Mouse (Mus musculus): ENCODE measurements around the gene Galnt17. TPM values are rescaled to one million over a fixed set of nuclear protein-coding genes. Genes with fewer than 3 reads are reported as not detected.

Galnt17 gene
- polyA plus RNA-seq, 1 experiment from 2014 or later = 0.96 TPM

GRCm38 (mm10) chr5:131048505-131048904 lies 259.8 kb downstream of the Galnt17 start:
- H3K4me1 ChIP-seq (ENCODE audit: control insufficient read depth, insufficient read depth, low read length) = no peaks in the 10 kb centered on the region
- ATAC-seq (replicated peaks; ENCODE audit: insufficient number of reproducible peaks, low FRiP score, low TSS enrichment) = no peak
- H3K27ac ChIP-seq (ENCODE audit: low read depth, low read length) = no peak overlapping the region
- H3K9ac ChIP-seq (ENCODE audit: low read depth, low read length) = no peak overlapping the region
- H3K27me3 ChIP-seq (ENCODE audit: control insufficient read depth, insufficient read depth, low read length) = no peaks in the 10 kb centered on the region
- H3K36me3 ChIP-seq (ENCODE audit: control insufficient read depth, insufficient read depth, low read length) = no peaks in the 10 kb centered on the region
- no peak overlapping the region for H3K4me3 ChIP-seq (ENCODE audit: low read depth, low read length)
- H3K9me3 ChIP-seq (replicated peaks; ENCODE audit: control insufficient read depth, low read length) = no peaks in the 10 kb centered on the region
- WGBS (ENCODE audit: insufficient replicate concordance) = 50% methylated on average over 4 of the region's 4 CpGs
- no peak overlapping the region for H3K4me2 ChIP-seq

DNA sequence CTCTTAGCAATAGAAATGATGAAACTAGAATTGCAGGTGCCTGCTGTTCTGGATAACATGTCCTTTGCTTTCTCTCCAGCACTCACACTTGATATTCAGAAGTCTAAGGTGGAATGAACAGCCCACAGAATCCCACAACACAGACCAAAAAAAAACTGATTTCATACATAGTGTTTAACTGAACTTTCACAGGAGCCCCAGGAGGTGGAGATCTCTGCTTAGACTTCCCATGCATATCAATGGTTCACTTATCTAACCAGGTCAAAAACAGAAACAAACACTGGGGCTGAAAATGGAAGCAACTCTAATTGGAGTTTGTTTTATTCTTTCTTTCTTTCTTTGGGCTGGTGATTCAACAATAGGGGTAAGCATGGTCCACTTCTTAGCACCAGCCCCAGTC lies 265.2 kb downstream of the Galnt17 start:
- Histone ChIP-seq H3K27me3 (ENCODE audit: control insufficient read depth, insufficient read depth, low read length) (no peaks in the 10 kb centered on the region), H3K27ac (ENCODE audit: low read depth, low read length) (no peak overlapping the region), H3K4me1 (ENCODE audit: control insufficient read depth, insufficient read depth, low read length) (no peaks in the 10 kb centered on the region), H3K9me3 (replicated peaks; ENCODE audit: control insufficient read depth, low read length) (no peaks in the 10 kb centered on the region), H3K4me3 (ENCODE audit: low read depth, low read length) (no peak overlapping the region), H3K36me3 (ENCODE audit: control insufficient read depth, insufficient read depth, low read length) (no peaks in the 10 kb centered on the region), H3K9ac (ENCODE audit: low read depth, low read length) (no peak overlapping the region), H3K4me2 (no peak overlapping the region)
- no peak for ATAC-seq (replicated peaks; ENCODE audit: insufficient number of reproducible peaks, low FRiP score, low TSS enrichment)

- Histone ChIP-seq H3K4me2 (no peak overlapping the region), H3K9me3 (replicated peaks; ENCODE audit: control insufficient read depth, low read length) (no peaks in the 10 kb centered on the region), H3K9ac (ENCODE audit: low read depth, low read length) (no peak overlapping the region), H3K4me1 (ENCODE audit: control insufficient read depth, insufficient read depth, low read length) (no peaks in the 10 kb centered on the region), H3K27ac (ENCODE audit: low read depth, low read length) (no peak overlapping the region), H3K36me3 (ENCODE audit: control insufficient read depth, insufficient read depth, low read length) (no peaks in the 10 kb centered on the region), H3K27me3 (ENCODE audit: control insufficient read depth, insufficient read depth, low read length) (no peaks in the 10 kb centered on the region), H3K4me3 (ENCODE audit: low read depth, low read length) (no peak overlapping the region)
- 84% methylated on average over 2 of the region's 2 CpGs for WGBS (ENCODE audit: insufficient replicate concordance)
- ATAC-seq (replicated peaks; ENCODE audit: insufficient number of reproducible peaks, low FRiP score, low TSS enrichment) = no peak
Measured at GRCm38 (mm10) chr5:131040441-131040840, 267.9 kb downstream of the Galnt17 start.

GRCm38 (mm10) chr5:131039611-131040313 lies 268.5 kb downstream of the Galnt17 start:
- Histone ChIP-seq H3K36me3 (ENCODE audit: control insufficient read depth, insufficient read depth, low read length) (no peaks in the 10 kb centered on the region), H3K4me3 (ENCODE audit: low read depth, low read length) (no peak overlapping the region), H3K4me2 (no peak overlapping the region), H3K4me1 (ENCODE audit: control insufficient read depth, insufficient read depth, low read length) (no peaks in the 10 kb centered on the region), H3K9ac (ENCODE audit: low read depth, low read length) (no peak overlapping the region), H3K27me3 (ENCODE audit: control insufficient read depth, insufficient read depth, low read length) (no peaks in the 10 kb centered on the region), H3K27ac (ENCODE audit: low read depth, low read length) (no peak overlapping the region), H3K9me3 (replicated peaks; ENCODE audit: control insufficient read depth, low read length) (no peaks in the 10 kb centered on the region)
- ATAC-seq (replicated peaks; ENCODE audit: insufficient number of reproducible peaks, low FRiP score, low TSS enrichment) = no peak
- 70% methylated on average over 5 of the region's 5 CpGs for WGBS (ENCODE audit: insufficient replicate concordance)

- Histone ChIP-seq H3K27ac (ENCODE audit: low read depth, low read length) (no peak overlapping the region), H3K9ac (ENCODE audit: low read depth, low read length) (no peak overlapping the region), H3K9me3 (replicated peaks; ENCODE audit: control insufficient read depth, low read length) (no peaks in the 10 kb centered on the region), H3K4me3 (ENCODE audit: low read depth, low read length) (no peak overlapping the region), H3K4me2 (no peak overlapping the region), H3K27me3 (ENCODE audit: control insufficient read depth, insufficient read depth, low read length) (no peaks in the 10 kb centered on the region), H3K36me3 (ENCODE audit: control insufficient read depth, insufficient read depth, low read length) (no peaks in the 10 kb centered on the region), H3K4me1 (ENCODE audit: control insufficient read depth, insufficient read depth, low read length) (no peaks in the 10 kb centered on the region)
- WGBS (ENCODE audit: insufficient replicate concordance) = 91% methylated on average over 3 of the region's 3 CpGs
- no peak for ATAC-seq (replicated peaks; ENCODE audit: insufficient number of reproducible peaks, low FRiP score, low TSS enrichment)
Measured at GRCm38 (mm10) chr5:131024506-131024905, 283.8 kb downstream of the Galnt17 start.

DNA sequence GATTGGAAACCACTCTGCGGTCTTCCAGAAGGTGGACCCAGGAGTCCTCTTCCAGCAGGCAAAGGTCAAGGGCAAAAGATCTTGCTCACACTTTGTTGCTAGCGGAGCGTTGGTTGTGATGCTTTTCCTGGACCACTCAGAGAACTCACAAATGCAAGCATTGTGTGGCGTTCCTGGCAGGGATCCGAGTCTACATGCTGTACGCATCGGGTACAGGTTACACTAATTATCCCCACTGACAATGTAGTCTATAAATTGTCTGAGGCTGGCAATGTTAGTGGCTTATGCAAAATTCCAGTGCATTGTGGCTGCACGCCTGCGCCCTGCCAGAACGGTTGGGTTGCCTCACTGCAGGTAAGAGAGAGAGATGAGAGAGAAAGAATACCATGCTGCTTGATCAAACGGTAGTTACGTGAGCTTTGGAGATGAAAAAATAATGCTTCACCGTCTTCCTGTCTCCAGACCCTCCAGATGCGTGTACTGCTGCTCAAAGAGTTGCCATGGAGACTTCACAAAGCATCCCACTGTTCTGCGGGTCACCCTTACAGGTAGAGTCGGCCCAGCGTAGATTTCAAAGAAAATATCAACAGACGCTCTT lies 285.8 kb downstream of the Galnt17 start:
- WGBS (ENCODE audit: insufficient replicate concordance) = 79% methylated on average over 18 of the region's 18 CpGs
- ATAC-seq (replicated peaks; ENCODE audit: insufficient number of reproducible peaks, low FRiP score, low TSS enrichment) = no peak
- Histone ChIP-seq H3K4me1 (ENCODE audit: control insufficient read depth, insufficient read depth, low read length) (no peaks in the 10 kb centered on the region), H3K4me2 (no peak overlapping the region), H3K9me3 (replicated peaks; ENCODE audit: control insufficient read depth, low read length) (no peaks in the 10 kb centered on the region), H3K9ac (ENCODE audit: low read depth, low read length) (no peak overlapping the region), H3K27me3 (ENCODE audit: control insufficient read depth, insufficient read depth, low read length) (no peaks in the 10 kb centered on the region), H3K4me3 (ENCODE audit: low read depth, low read length) (no peak overlapping the region), H3K27ac (ENCODE audit: low read depth, low read length) (no peak overlapping the region), H3K36me3 (ENCODE audit: control insufficient read depth, insufficient read depth, low read length) (no peaks in the 10 kb centered on the region)

DNA sequence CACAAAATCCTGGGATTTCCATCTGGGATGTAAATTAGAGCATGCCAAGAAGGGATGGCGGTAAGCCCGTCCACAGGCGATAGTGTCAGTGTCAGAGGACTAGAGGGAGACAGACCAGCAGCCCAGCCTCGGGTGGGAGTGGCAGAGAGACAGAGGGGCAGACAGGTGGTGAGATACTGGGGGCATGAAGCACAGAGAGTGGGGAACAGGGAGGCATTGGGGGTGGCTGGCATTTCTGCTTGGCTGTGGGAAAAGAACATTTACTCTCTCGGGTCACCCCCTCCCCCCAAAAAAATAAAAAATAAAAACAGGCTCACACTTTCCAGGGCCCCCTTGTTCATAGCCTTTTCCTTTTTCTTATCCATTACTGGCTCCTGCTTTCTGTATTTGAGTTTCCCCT lies 287.4 kb downstream of the Galnt17 start:
- WGBS (ENCODE audit: insufficient replicate concordance) = 80% methylated on average over 5 of the region's 5 CpGs
- H3K36me3 ChIP-seq (ENCODE audit: control insufficient read depth, insufficient read depth, low read length) = no peaks in the 10 kb centered on the region
- H3K9ac ChIP-seq (ENCODE audit: low read depth, low read length) = no peak overlapping the region
- no peak overlapping the region for H3K4me2 ChIP-seq
- no peaks in the 10 kb centered on the region for H3K27me3 ChIP-seq (ENCODE audit: control insufficient read depth, insufficient read depth, low read length)
- H3K4me1 ChIP-seq (ENCODE audit: control insufficient read depth, insufficient read depth, low read length) = no peaks in the 10 kb centered on the region
- H3K9me3 ChIP-seq (replicated peaks; ENCODE audit: control insufficient read depth, low read length) = no peaks in the 10 kb centered on the region
- ATAC-seq (replicated peaks; ENCODE audit: insufficient number of reproducible peaks, low FRiP score, low TSS enrichment) = no peak
- no peak overlapping the region for H3K27ac ChIP-seq (ENCODE audit: low read depth, low read length)
- H3K4me3 ChIP-seq (ENCODE audit: low read depth, low read length) = no peak overlapping the region

GRCm38 (mm10) chr5:131019346-131019965 lies 288.8 kb downstream of the Galnt17 start:
- Histone ChIP-seq H3K4me2 (no peak overlapping the region), H3K27me3 (ENCODE audit: control insufficient read depth, insufficient read depth, low read length) (no peaks in the 10 kb centered on the region), H3K36me3 (ENCODE audit: control insufficient read depth, insufficient read depth, low read length) (no peaks in the 10 kb centered on the region), H3K9ac (ENCODE audit: low read depth, low read length) (no peak overlapping the region), H3K27ac (ENCODE audit: low read depth, low read length) (no peak overlapping the region), H3K4me3 (ENCODE audit: low read depth, low read length) (no peak overlapping the region), H3K4me1 (ENCODE audit: control insufficient read depth, insufficient read depth, low read length) (no peaks in the 10 kb centered on the region), H3K9me3 (replicated peaks; ENCODE audit: control insufficient read depth, low read length) (no peaks in the 10 kb centered on the region)
- 65% methylated on average over 9 of the region's 9 CpGs for WGBS (ENCODE audit: insufficient replicate concordance)
- ATAC-seq (replicated peaks; ENCODE audit: insufficient number of reproducible peaks, low FRiP score, low TSS enrichment) = no peak

DNA sequence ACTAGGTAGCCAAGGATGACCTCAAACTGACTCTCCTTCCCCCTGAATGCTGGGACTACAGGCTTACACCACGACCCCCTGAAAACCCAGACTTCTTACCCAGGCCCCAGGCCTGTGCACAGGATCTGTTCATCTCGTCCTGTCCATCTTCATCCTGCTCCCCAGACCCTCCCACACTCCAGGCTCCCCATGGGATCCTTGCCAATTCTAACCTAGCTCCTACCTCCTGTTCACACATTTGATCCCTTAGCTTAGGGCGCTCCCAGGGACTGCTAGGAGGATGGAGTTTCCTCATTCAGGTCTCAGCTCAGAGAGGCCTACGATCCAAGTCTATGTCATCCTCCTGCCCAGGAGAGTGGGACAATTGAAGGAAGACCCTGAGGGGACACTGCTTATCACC lies 292.2 kb downstream of the Galnt17 start:
- H3K9ac ChIP-seq (ENCODE audit: low read depth, low read length) = no peak overlapping the region
- H3K9me3 ChIP-seq (replicated peaks; ENCODE audit: control insufficient read depth, low read length) = no peaks in the 10 kb centered on the region
- WGBS (ENCODE audit: insufficient replicate concordance) = 64% methylated on average over 4 of the region's 4 CpGs
- H3K27me3 ChIP-seq (ENCODE audit: control insufficient read depth, insufficient read depth, low read length) = no peaks in the 10 kb centered on the region
- H3K4me1 ChIP-seq (ENCODE audit: control insufficient read depth, insufficient read depth, low read length) = no peaks in the 10 kb centered on the region
- no peak overlapping the region for H3K27ac ChIP-seq (ENCODE audit: low read depth, low read length)
- no peak for ATAC-seq (replicated peaks; ENCODE audit: insufficient number of reproducible peaks, low FRiP score, low TSS enrichment)
- no peak overlapping the region for H3K4me2 ChIP-seq
- no peak overlapping the region for H3K4me3 ChIP-seq (ENCODE audit: low read depth, low read length)
- H3K36me3 ChIP-seq (ENCODE audit: control insufficient read depth, insufficient read depth, low read length) = no peaks in the 10 kb centered on the region
